Mouse (Mus musculus) heart, postnatal 10 days (tissue): ENCODE results near the gene Prrg3. TPM values are rescaled to one million over a fixed set of nuclear protein-coding genes. Genes with fewer than 3 reads are reported as not detected.
"Not testable (repeated sequence)": the region's sequence is repeated elsewhere in the genome, so short reads cannot be mapped to it uniquely, and the experiment has no call there.

Experiments
- DNase-seq, 2 experiments: peaks; one replicate each; pipeline ENCODE4 v3.0.0; 2021
- intact Hi-C: fragments of 180-260 bp; cut with DNase I; formaldehyde crosslinking; loops from one replicate; pipeline ENCODE4 v1.15.1; 2025
- total RNA-seq, 2 experiments: library from RNA; stranded (reverse); gene quantifications; 2 replicates each; pipeline ENCODE4 v1.2.3; 2021

Prrg3 gene
- 10 to 100 TPM; 25.5 to 33.0 TPM for total RNA-seq

DNA sequence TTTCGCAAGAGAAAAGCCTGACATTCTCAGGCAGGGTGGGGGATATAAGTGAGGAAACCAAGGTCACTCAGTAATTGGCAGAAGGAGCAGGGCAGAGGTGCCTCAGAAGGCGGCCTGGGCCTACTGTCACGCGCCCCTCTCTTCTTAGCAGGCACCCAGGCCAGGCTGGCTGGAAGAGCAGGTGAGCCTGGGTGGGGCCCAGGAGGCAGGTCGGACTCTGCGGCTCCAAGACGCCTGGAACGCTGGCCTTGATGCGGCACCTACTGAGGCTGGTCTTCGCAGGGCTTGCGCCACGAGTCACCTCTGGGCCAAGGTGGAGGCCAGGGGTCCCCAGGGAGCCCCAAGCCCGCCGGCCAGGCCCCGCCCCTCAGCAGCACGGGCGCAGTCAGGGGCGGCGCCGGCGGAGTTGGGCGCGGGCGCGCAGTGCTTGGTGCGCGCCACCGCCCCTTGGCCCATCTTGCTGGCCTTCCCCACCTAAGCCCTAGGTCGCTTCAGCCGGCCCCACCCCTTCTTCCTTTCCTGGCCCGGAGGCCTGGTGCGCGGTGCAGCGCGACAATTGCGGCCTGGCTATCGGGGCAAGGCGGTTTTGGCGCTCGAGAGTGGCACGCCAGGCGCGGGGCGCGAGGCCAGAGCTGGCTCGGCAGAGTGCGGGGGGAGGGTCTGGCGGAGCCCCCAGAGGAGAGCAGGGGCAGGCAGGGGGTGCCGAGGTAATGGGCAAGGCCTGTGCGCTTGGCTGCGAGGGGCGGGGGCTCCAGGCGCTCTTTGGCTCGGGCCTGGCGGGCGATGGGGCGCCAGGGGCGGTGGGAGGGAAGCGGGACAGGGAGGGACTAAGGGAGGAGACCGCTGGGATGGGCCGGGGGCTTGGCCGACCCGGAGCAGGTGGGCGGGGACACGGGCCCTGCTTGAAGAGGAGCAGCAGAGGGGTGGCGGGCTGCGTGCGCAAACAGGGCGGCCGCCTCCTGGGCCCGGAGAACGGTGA is at the start of gene Prrg3:
Gene Prrg3, plus strand, starts transcription at position 552 of the 979 bp plus-strand sequence.
- peak; percentile 51 to 65 for DNase-seq

DNA sequence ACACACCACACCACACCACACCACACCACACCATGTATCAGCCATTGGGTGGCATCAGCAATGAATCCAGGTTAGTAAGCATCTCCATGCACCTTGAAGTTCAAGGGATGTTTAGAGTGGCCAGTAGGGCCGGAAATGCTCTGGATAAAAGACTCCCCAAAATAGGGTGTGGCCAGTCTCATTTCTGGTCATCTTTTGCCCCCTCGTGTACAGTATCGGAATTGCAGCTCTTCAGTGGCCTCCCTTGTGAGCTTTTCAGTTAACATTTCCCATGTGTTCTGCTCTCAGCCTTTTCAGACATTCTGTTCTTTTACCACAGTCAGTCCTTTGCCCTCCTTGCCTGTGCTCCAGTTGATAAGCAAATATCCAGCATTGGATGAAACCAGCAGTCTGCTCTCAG is 15.8 kb upstream of the Prrg3 start:
- intact Hi-C loops: loop anchor here (1.0 to 2.0 kb wide), 2 partner anchors 148 to 298 kb away; no protein-coding TSS in a partner anchor
- peak; percentile 29 to 65 for DNase-seq

More for the DNA sequence above, at the start of gene Prrg3:
- intact Hi-C loops: loop anchor here (5.0 kb wide), 2 partner anchors 45 to 145 kb away; partner anchors contain the start of gene Vma21

DNA sequence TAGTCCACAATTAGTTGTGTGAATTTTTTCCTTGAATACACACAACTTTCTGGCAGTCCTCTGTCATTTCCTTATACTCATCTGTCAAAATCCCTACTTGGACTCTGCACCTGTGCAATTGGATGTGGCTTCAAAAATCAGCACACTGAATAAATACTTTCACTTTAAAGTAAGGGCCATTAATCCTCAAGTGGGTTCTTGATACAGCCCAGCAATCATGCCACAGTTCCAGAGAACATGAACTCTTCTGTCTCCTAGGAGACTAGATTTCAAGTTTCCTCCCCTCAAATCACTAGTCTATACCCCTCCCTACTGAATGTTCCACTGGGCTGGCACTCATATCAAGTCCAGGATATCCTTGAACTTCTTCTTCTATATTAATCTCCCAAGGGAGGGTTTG is 4.1 kb upstream of the Prrg3 start:
- DNase-seq: no peak
- intact Hi-C loops: no loop called here

DNA sequence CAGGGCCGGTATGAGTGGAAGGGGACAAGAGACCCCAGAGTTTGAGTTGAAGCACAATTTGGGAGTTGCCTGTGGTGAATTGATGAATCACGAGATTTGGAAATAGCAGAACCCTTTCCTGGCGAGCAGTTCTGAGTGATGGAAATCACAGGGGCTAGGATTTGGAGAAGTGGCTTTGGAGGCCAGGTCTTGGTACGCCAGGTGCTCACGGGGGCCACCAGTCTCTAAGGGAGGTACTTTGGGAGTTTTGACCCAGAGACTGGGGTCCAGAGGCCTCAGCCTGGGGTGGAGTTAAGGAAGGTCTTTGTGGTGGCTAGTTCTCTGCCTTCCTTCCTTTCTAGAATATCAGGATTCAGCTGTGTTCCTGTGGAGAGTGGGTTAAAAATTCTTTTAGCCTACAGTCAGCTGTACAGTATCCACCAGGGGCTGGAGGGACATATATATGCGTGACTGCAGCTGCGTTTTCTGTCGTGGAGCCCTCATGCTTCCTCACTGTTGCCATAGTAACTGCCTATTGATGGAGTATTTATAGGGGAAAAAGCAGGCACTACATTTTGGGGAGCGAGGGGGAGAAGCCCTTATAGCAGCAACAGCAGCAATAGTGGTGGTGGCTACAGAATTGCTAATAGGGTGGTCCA is 970 bp downstream of the Prrg3 start:
- peak in 1 of 2 experiments; percentile 5 for DNase-seq
- intact Hi-C loops: loop anchor here (5.0 kb wide), 2 partner anchors 44 to 146 kb away; partner anchors contain the start of gene Vma21

DNA sequence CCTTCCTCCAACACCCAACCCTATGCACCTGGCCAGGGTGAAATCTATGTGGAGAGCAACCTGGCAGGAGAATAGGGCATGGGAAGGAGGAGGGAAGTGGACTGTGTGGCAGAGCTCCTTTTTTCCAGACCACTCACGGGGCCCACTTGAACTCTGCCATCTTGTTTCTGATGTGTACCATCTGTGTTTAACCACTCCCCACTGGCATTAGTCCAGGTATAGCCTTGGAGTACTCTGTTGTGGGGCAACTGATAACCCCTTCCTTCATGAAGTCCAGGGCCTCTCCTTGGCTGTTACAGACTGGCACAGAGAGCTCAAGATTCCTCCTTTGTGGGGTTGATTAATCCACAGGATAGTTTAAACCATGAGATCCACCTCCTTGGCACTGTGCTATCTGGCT is 5.8 kb downstream of the Prrg3 start:
- no peak for DNase-seq
- intact Hi-C loops: no loop called here

DNA sequence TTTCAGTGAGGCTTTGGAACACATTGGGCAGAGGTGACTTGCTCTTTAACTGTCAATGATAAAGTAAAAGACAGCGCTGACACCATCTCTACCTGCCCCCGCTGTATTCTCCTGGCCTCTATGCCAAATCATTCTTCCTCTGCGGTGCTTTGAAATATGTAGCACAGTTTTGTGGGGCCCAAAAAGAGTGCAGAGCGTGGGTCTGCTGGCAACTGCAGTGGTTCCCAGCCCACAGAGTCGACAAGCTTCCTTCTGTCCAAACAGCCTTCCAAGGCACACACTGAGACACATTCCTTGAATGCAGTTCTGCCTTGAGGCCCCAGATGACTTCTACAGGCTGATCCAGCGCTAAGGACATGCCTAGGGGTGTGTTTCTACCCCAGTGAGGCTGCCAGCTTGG is 6.4 kb downstream of the Prrg3 start:
- intact Hi-C loops: no loop called here
- DNase-seq: no peak

DNA sequence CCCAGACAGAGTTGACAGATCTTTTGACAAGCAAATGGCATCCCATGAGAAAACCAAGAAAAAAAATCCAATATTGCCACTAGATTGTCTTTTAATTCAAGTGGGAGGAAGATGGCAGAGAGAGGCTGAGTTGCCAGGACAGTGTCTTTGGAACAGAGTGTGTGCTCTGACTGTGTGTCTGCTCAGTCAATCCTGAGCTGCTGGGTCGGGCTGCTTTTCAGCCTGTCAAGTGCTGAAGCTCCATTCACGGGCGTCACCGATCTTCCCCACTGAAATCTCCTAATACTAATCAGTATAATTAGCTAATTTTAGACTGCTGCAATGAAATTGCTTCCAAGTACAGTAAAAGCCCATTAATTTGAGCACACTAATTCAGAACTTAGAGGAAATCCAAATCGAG is 8.9 kb downstream of the Prrg3 start:
- DNase-seq: no peak
- intact Hi-C loops: no loop called here

DNA sequence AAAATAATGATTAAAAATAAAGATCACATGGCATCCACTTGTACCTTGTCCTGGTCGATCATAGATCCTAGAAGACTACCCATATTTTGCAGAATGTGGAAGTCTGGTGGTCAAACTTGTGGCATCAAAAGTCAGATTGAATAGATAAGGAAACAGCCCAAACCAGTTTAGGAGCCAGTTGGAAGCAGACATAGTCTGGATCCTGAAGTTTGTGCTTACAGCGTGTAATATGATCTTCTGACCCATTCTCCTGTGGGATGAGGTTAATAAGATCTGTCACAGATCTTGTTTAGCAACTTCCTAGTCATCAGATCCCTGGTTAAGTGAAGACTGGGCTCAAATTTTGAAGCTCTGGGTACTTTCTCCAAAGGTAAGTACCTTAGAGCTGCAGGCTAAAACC is 10.3 kb downstream of the Prrg3 start, which contains the start of gene Fate1:
Gene Fate1, plus strand, starts transcription at position 301 of the 400 bp plus-strand sequence.
- DNase-seq: no peak
- intact Hi-C loops: no loop called here

DNA sequence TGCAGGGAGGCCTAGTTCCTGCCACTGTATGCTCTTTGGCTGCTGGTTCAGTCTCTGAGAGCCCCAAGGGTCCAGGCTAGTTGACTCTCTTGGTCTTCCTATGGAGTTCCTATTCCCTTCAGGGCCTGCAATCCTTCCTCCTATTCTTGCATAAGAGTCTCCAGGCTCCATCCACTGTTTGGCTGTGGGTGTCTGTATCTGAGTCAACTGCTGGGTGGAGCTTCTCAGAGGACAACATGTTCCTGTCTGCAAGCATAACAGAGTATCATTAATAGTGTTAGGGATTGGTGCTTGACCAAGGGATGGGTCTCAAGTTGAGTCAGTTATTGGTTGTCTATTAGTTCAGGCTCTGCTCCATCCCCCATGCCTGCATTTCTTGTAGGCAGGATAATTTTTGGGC is 15.3 kb downstream of the Prrg3 start:
- DNase-seq, intact Hi-C loops: not testable (repeated sequence)

DNA sequence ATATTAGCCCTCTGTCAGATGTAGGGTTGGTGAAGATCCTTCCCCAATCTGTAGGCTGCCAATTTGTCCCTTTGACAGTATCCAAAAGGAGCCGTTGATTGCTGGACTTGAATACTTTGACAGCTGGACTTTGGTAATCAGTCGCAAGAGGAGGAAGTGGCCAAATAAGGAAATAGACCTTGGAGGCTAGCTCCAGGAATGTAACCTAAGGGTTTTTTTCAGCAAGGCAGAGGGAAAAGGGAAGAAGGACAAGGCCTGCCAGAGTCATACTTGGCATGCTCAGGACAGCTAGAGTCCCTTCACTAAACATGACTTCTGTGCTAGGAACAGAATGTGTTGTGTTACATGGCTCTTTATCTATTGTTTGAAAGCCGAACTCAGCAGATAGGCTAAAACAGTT is 18.0 kb downstream of the Prrg3 start:
- DNase-seq: peak; percentile 5 to 16
- intact Hi-C loops: no loop called here

DNA sequence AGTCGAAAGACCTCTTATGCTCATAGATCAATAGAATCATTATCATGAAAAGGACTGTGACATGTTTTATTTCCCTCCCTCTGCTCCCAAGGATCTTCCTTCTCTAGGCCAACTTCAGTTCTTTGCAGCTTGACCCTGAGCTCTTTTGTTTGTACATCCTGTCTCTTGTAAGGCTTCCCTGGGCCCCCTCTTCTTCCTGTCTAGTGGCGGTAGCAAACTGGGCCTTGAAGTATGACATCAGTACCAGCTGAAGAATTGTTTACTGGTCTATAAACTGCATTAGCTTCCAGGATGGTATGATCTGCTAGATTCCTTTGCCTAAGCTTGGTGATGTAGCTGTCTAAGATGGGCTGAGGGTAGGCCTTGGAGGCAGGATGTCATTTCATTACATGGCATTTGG is 18.9 kb downstream of the Prrg3 start:
- intact Hi-C loops: no loop called here
- DNase-seq: no peak

DNA sequence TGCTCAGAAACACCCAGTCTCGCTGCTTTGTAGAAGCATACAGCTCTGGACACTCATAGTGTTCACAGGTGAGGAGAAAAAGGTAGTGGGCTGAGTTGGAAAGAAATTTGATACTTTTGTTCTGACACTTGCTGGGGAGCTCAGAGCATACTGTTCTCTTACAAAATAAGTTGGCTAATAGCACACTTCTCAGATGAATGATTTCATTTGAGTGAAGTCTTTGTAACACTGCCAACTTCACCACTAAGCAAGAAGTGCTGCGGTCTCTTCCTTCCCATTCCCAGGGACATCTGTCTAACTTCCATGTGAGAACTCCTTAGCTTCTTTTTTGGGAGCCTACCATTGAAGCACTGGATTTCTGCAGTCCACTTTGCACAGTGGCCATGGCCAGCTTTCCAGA is 20.8 kb downstream of the Prrg3 start:
- intact Hi-C loops: no loop called here
- DNase-seq: no peak

DNA sequence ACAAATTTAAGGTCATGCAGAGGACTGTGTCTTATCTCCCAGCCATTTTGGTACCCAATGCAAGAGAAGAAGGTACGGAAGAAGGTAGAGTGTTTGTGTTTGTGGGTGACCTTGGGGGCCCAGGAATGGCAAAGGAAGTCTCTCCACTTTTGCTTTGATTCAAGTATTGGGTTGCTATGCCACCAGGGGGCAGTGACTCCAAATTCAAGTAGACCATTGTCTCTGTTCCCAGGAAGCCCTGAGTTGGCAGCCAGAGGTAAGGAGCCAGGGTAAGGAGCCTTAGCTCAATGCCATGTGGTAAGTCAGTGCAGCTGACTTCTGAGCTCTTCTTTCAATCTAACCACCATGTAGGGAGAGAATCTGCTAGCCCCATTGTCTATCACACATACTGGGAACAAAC is 21.4 kb downstream of the Prrg3 start:
- intact Hi-C loops: no loop called here
- peak; percentile 18 to 23 for DNase-seq

DNA sequence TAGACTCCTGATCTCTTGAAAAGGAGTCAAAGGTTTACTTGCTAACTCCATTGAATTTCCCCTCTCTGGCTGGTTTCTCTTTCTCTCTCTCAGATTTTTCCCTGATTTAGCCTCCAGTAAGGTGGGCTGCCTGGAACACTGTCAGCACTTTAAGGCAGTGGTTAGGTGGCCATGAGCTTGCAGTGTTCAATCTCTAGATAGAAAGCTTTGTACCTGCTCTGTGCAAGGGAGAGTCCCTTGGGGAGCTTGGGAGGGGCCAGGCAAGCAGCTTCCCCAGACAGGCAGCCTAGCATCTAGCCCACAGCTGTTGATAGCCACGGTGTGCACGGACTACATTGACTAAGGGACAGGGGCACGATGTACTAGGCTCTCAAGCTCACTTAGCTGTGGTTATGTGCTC is 29.1 kb downstream of the Prrg3 start, which contains the start of gene Cnga2:
Gene Cnga2, plus strand, starts transcription at position 301 of the 400 bp plus-strand sequence.
- no peak for DNase-seq
- intact Hi-C loops: no loop called here

DNA sequence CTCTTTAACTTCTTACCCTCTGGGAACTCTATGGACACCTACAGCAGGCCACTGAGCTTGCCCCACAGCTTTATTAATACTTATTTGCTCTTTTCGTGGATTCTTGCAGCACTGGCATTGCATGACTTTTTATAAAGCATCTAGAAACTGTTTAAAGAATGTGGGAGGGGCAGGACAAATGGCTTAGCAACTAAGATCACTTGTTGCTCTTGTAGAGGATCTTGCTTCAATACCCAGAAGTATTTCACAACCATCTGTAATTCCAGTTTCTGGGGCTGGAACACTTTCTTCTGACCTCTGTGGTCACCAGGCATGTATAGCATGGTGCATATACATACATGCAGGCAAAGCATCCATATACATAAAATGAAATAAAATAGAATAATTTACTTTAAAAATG is 33.5 kb downstream of the Prrg3 start:
- no peak for DNase-seq
- intact Hi-C loops: no loop called here

DNA sequence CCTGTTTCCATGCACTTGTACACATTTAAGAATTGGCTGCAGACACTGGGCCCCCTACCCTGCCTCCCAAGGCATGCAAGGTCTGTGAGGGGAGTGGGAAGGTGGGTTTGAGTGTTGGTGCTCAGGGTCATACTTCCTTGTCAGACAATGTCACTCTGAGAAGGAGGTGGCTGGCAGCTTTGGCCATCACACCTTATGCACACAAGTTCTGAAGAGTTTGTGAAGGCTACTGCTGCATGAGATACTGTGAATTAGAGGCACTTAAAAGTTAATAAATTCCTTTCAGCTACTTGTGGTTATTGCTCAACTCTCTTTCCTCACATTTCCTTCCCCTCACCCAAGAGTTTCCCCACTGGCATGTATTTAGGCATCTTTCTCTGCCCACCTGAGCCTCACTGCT is 47.5 kb downstream of the Prrg3 start:
- intact Hi-C loops: loop anchor here (5.0 kb wide), 2 partner anchors 48 to 632 kb away; partner anchors contain the start of gene Prrg3
- no peak for DNase-seq

DNA sequence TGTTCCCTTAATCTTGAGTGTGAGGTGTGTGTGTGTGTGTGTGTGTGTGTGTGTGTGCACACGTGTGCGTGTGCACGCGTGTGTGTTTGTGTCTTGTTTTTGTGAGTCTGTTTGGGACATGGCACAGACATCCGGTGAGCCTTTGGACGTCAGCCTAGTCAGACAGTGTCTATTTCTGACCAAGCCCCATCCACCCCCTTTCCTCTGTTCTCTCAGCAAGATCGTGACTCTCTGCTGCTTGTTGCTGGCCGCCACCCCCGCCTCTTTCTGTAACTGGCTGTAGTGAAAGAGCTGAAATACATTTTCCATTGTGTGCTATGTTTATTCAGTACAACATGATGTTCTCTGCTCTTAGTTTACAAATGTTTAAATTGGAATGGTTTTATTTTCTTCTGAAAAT is 49.8 kb downstream of the Prrg3 start:
- intact Hi-C loops: loop anchor here (5.0 kb wide), 1 partner anchor 630 kb away; no protein-coding TSS in a partner anchor
- DNase-seq: peak; percentile 53 to 57

DNA sequence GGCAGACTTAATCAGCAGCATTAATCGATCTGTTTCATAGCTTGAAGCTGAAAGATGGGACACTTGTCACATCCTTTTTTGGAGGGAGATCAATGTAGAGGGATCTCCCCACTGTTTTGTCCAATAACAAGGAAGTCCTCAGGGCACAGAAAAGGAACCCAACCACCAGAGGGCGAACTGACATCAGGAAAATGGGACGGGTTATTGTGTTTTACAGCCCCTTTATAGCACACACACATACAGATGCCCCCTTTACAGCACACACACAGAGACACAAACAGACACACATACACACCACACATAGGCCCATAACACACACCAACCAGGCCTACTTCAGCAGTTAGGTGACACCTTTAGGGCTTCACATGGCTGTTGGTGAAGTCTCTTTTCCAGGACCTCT is 50.4 kb downstream of the Prrg3 start:
- intact Hi-C loops: loop anchor here (1.0 to 5.0 kb wide), 2 partner anchors 629 to 806 kb away; no protein-coding TSS in a partner anchor
- DNase-seq: peak; percentile 43 to 56

DNA sequence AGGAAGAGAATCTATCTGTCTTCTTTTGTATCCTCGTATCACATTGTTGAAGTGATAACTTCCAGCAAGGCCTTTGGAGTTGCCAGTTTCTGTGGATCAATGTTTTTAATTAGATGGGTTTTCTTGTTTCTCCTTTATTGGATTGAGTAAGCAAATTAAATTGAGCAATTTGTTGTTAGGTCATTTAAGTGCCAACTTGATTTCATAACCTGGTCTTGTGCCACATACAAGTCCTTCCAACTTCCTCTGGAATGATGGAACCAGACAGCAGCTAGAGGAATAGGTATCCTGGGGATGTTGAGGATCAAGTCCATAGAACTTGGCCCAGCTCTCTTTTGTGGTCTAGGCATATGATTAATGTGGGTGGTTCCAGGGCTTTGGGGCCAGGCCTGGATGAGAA is 59.8 kb downstream of the Prrg3 start:
- no peak for DNase-seq
- intact Hi-C loops: no loop called here
